In the genomic region with DNA sequence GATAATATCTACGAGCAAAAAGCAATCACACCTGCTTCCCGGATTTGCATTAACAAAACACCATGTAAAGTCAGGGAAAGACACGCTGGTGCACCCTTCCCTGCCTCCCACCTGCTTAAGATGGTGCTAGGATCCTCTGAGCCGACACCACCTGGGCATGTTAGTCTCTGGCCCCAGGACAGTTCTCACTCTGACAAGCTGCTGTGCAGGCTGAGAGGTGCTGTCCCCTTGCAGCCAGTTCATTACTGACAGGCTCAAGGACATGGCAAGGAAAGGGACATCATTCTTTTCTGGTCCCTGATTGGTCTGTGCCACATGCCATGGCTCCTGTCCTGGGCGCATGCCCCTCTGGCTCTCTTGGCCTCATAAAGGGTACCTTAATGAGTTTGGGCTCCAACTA, we compare ENCODE assay signal across 18 mouse cellular contexts. TPM values are rescaled to one million over a fixed set of nuclear protein-coding genes. Genes with fewer than 3 reads are reported as not detected.
DNase-seq lines count a peak whose midpoint lies in the region; ATAC-seq and TF ChIP-seq lines count a peak whose summit lies in the region.
"Had no signal": no experiment of that assay in that cellular context is flagged by ENCODE, and none has a peak within 500 bp of the region (broad histone marks: within the 10 kb centered on the region; RNA-seq: fewer than 3 reads in every experiment).

No protein-coding gene starts in this region.

- no peak for DNase-seq in heart, adult 8-10 months (ENCODE audit: low spot score)
- peak; percentile 24 for DNase-seq in kidney, adult 2 months
- no peak for DNase-seq in kidney, postnatal 14 days
- no peak for DNase-seq in G1E (ENCODE audit: low spot score)
- DNase-seq in liver, postnatal 0 days, result no peak
- DNase-seq in cerebellum, postnatal 25 days, result no peak
- DNase-seq: adrenal gland, adult 8-10 months; B cell, adult 2 months; cerebellum, adult 8-10 months; gastrocnemius, postnatal 14 days; right cerebral cortex, adult 18-20 months had no signal

- ATAC-seq in heart, embryonic 11.5 days (replicated peaks; ENCODE audit: insufficient number of reproducible peaks, low FRiP score, low TSS enrichment), result no peak
- ATAC-seq in G1E (ENCODE audit: extremely low read depth, insufficient number of reproducible peaks, low FRiP score, poor library complexity, severe bottlenecking), result no peak
- ATAC-seq in liver, postnatal 0 days, result no peak
- ATAC-seq: forebrain, embryonic 15.5 days; lung, postnatal 0 days; Patski had no signal

- no peaks in the 10 kb centered on the region for H3K27me3 ChIP-seq in heart, embryonic 11.5 days (ENCODE audit: control insufficient read depth, insufficient read depth, low read length)
- no peaks in the 10 kb centered on the region for H3K27me3 ChIP-seq in kidney, adult 2 months (replicated peaks; ENCODE audit: control insufficient read depth, insufficient read depth, low read length)
- H3K27me3 ChIP-seq in G1E (ENCODE audit: insufficient read depth, low read length), result no peaks in the 10 kb centered on the region
- H3K27me3 ChIP-seq in liver, postnatal 0 days (ENCODE audit: insufficient read depth, low read length), result no peaks in the 10 kb centered on the region
- H3K27me3 ChIP-seq: forebrain, embryonic 15.5 days; hindbrain, embryonic 12.5 days; limb, embryonic 15.5 days; Patski had no signal

- H3K36me3 ChIP-seq in heart, embryonic 11.5 days (ENCODE audit: control insufficient read depth, insufficient read depth, low read length), result peaks cover 34% of the 10 kb centered on the region
- H3K36me3 ChIP-seq in kidney, adult 2 months (ENCODE audit: control insufficient read depth, insufficient read depth, low read length), result peaks cover 10% of the 10 kb centered on the region
- peaks cover 73% of the 10 kb centered on the region for H3K36me3 ChIP-seq in G1E (replicated peaks)
- peaks cover 54% of the 10 kb centered on the region for H3K36me3 ChIP-seq in liver, postnatal 0 days (replicated peaks; ENCODE audit: insufficient read depth, low read length)

- TF ChIP-seq CTCF in kidney, adult 2 months (conservative IDR thresholded peaks at IDR 0.05; ENCODE audit: insufficient read depth, insufficient read length, low read depth, low read length), result no peak
- no peak for TF ChIP-seq CTCF in G1E (IDR thresholded peaks at IDR 0.05; ENCODE audit: low read depth, low read length)
- TF ChIP-seq CTCF in liver, postnatal 0 days (IDR thresholded peaks at IDR 0.05; ENCODE audit: low read depth), result no peak

- no peak for TF ChIP-seq EP300 in liver, postnatal 0 days (IDR thresholded peaks at IDR 0.05; ENCODE audit: low read depth)

- no peak overlapping the region for H3K4me2 ChIP-seq in heart, embryonic 11.5 days
- peak overlapping the region; percentile 29; the same call in 1 of the 2 replicates for H3K4me2 ChIP-seq in liver, postnatal 0 days (ENCODE audit: low read depth, low read length)
- H3K4me2 ChIP-seq: forebrain, embryonic 15.5 days; hindbrain, embryonic 12.5 days; limb, embryonic 15.5 days had no signal

- no peak for TF ChIP-seq POLR2A in kidney, adult 2 months (IDR thresholded peaks at IDR 0.05; ENCODE audit: low read depth, low read length)

- WGBS in heart, embryonic 11.5 days (ENCODE audit: insufficient replicate concordance), result 83% methylated on average over 5 of the region's 5 CpGs
- 74% methylated on average over 5 of the region's 5 CpGs for WGBS in kidney, adult 2 months
- WGBS in liver, postnatal 0 days (ENCODE audit: insufficient replicate concordance), result 72% methylated on average over 5 of the region's 5 CpGs

- no peak overlapping the region for H3K4me3 ChIP-seq in heart, embryonic 11.5 days (ENCODE audit: low read depth, low read length)
- peak overlapping the region; percentile 13; the same call in 1 of the 2 replicates for H3K4me3 ChIP-seq in kidney, adult 2 months (ENCODE audit: insufficient read depth, low read depth, low read length)
- peak overlapping the region; percentile 49; the same call in 1 of the 2 replicates for H3K4me3 ChIP-seq in G1E (ENCODE audit: low read depth, low read length)
- no peak overlapping the region for H3K4me3 ChIP-seq in liver, postnatal 0 days (ENCODE audit: low read depth, low read length)
- H3K4me3 ChIP-seq: forebrain, embryonic 15.5 days; hindbrain, embryonic 12.5 days; limb, embryonic 15.5 days had no signal

- H3K9ac ChIP-seq in heart, embryonic 11.5 days (ENCODE audit: low read depth, low read length), result no peak overlapping the region
- H3K9ac ChIP-seq in liver, postnatal 0 days (replicated peaks), result no peak overlapping the region
- H3K9ac ChIP-seq: forebrain, embryonic 15.5 days; hindbrain, embryonic 12.5 days; limb, embryonic 15.5 days had no signal

- H3K27ac ChIP-seq in heart, embryonic 11.5 days (ENCODE audit: low read depth, low read length), result 0 out of 2 replicates have a peak overlapping the region, but pooled peaks have one; percentile 12
- H3K27ac ChIP-seq in kidney, adult 2 months (ENCODE audit: insufficient read depth, low read depth, low read length), result peak overlapping the region; percentile 67; the same call in 1 of the 2 replicates
- 0 out of 2 replicates have a peak overlapping the region, but pooled peaks have one; percentile 49 for H3K27ac ChIP-seq in liver, postnatal 0 days (ENCODE audit: low read depth)
- H3K27ac ChIP-seq: forebrain, embryonic 15.5 days; hindbrain, embryonic 12.5 days; limb, embryonic 15.5 days; stomach, postnatal 0 days had no signal

- H3K4me1 ChIP-seq in heart, embryonic 11.5 days (ENCODE audit: control insufficient read depth, insufficient read depth, low read length), result peaks cover 19% of the 10 kb centered on the region
- H3K4me1 ChIP-seq in kidney, adult 2 months (ENCODE audit: control insufficient read depth, insufficient read depth, low read length), result no peaks in the 10 kb centered on the region
- H3K4me1 ChIP-seq in G1E (ENCODE audit: insufficient read depth, low read depth, low read length), result peaks cover 85% of the 10 kb centered on the region
- peaks cover 33% of the 10 kb centered on the region for H3K4me1 ChIP-seq in liver, postnatal 0 days (ENCODE audit: insufficient read depth)

- no peaks in the 10 kb centered on the region for H3K9me3 ChIP-seq in heart, embryonic 11.5 days (replicated peaks; ENCODE audit: control insufficient read depth, low read length)
- H3K9me3 ChIP-seq in G1E (replicated peaks), result no peaks in the 10 kb centered on the region
- no peaks in the 10 kb centered on the region for H3K9me3 ChIP-seq in liver, postnatal 0 days (ENCODE audit: low read length)
- H3K9me3 ChIP-seq: forebrain, embryonic 15.5 days; hindbrain, embryonic 12.5 days; limb, embryonic 15.5 days had no signal

RNA-seq across cellular contexts. Expression of gene Tspyl3, which starts 3.3 kb away (rescaled TPM):
- 4.8 and 5.6 TPM in 2 replicates for polyA plus RNA-seq in heart, embryonic 11.5 days (2014; fragmentation: Nextera tagmentation; extraction: Ambion mirVana)
- total RNA-seq in heart, adult 8-10 months (2022), result 1 to 10 TPM in 3 of 4 experiments, under 1 TPM in 1; 0.90 to 1.5 (median 1.0) TPM
- polyA plus RNA-seq in kidney, adult 2 months (2012; rRNA removed), result 2.2 and 2.3 TPM in 2 replicates
- total RNA-seq in G1E (2014; fragmentation: Nextera tagmentation), result 1.1 TPM in 1 of 2 replicates, not detected in the other
- 0.23 and 0.27 TPM in 2 replicates for total RNA-seq in G1E (2017)
- polyA plus RNA-seq in G1E (2012), result 0.27 and 0.32 TPM in 2 replicates
- polyA plus RNA-seq in liver, postnatal 0 days (2015; fragmentation: Nextera tagmentation; extraction: Ambion mirVana), result 1.1 TPM in 2 replicates

RNA-seq across cellular contexts. Expression of gene Plagl2, which starts 12.7 kb away (rescaled TPM):
- 22.6 and 25.3 TPM in 2 replicates for polyA plus RNA-seq in heart, embryonic 11.5 days (2014; fragmentation: Nextera tagmentation; extraction: Ambion mirVana)
- total RNA-seq in heart, adult 8-10 months (2022), result 1 to 10 TPM; 3.6 to 4.3 (median 4.0) TPM
- 4.3 and 4.4 TPM in 2 replicates for polyA plus RNA-seq in kidney, adult 2 months (2012; rRNA removed)
- total RNA-seq in G1E (2014; fragmentation: Nextera tagmentation), result 106 and 108 TPM in 2 replicates
- 11.0 and 12.5 TPM in 2 replicates for total RNA-seq in G1E (2017)
- 27.5 and 35.9 TPM in 2 replicates for polyA plus RNA-seq in G1E (2012)
- polyA plus RNA-seq in liver, postnatal 0 days (2015; fragmentation: Nextera tagmentation; extraction: Ambion mirVana), result 4.3 and 4.4 TPM in 2 replicates

RNA-seq across cellular contexts. Expression of gene Pofut1, which starts 12.8 kb away (rescaled TPM):
- polyA plus RNA-seq in heart, embryonic 11.5 days (2014; fragmentation: Nextera tagmentation; extraction: Ambion mirVana), result 5.8 and 6.6 TPM in 2 replicates
- 10 to 100 TPM; 10.6 to 14.9 (median 13.5) TPM for total RNA-seq in heart, adult 8-10 months (2022)
- polyA plus RNA-seq in kidney, adult 2 months (2012; rRNA removed), result 17.5 and 19.9 TPM in 2 replicates
- total RNA-seq in G1E (2014; fragmentation: Nextera tagmentation) (26.5 and 33.7 TPM in 2 replicates), G1E (2017) (29.5 and 30.0 TPM in 2 replicates)
- 11.2 and 12.8 TPM in 2 replicates for polyA plus RNA-seq in G1E (2012)
- polyA plus RNA-seq in liver, postnatal 0 days (2015; fragmentation: Nextera tagmentation; extraction: Ambion mirVana), result 1.4 and 1.7 TPM in 2 replicates

Comparison
In these comparisons a context has a peak if more than half of its experiments do, and no peak if none do; other contexts are left out.
1. H3K27ac ChIP-seq: peak in every context shown above with its lines; median percentile 67 in kidney, adult 2 months; 49 in liver, postnatal 0 days; 12 in heart, embryonic 11.5 days.
2. H3K4me3 ChIP-seq: peak in kidney, adult 2 months (single experiment) and G1E (single experiment); none in heart, embryonic 11.5 days (single experiment) and liver, postnatal 0 days (single experiment).